Mouse (Mus musculus): ENCODE results near the gene Tmem38b.
"Not testable (repeated sequence)": the region's sequence is repeated elsewhere in the genome, so short reads cannot be mapped to it uniquely, and the experiment has no call there.

Tmem38b gene

DNA sequence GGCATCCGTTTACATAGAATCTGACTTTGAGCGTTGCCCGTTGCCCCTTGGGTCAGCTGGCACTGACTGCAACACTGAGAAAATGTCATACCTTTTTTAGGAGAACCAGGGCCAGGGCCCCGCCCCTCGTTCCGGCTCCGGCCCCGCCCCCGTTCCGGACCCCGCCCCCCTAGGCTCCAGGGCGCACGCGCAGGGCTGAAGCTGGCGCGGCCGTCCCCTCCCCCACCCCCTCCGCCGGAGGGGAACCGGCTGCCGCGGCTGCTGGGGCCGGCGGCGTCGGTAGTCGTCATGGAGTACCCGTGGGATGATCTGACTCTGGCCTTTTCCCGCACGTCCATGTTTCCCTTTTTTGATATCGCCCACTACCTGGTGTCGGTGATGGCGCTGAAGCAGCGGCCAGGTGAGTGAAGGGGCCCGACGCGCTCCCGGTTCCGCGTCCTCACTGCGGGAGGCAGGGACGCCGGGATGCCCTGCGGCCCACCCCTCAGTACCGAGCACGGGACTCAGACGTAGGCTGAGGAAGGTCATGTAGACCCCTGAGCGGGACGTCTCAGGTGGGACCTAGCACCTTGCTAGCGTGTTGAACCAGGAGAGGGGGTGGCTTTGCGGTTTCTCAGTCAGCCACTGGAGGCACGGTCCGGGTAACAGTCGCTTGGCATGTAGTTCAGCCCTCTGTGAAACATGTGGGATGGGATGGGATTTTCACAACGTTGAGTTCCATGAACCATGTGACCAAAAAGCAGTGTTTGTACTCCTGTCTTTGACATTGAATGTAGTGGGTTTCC, at the start of gene Tmem38b:
Gene Tmem38b (plus strand): TSS at position 225 of the 785 bp plus-strand sequence.
- peak; percentile 63 to 65 for DNase-seq

DNA sequence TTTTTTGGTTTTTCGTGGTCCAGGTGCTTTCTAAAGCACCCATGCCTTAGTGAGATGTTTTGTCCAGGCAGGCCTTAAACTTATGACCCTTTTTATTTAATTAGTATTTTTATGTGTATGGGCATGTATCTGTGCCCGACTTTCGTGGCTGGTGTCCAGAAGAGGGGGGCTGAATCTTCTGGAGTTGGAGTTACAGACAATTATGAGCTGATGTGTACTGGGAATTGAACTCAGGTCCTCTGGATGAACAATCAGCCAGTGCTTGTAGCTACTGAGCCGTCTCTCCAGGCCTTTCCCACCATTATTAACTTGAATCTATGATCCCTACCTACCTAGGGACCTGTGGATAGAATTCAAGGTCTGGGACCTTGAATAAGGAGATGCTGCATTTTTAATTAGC, 44.4 kb upstream of the Tmem38b start:
- DNase-seq = no peak

DNA sequence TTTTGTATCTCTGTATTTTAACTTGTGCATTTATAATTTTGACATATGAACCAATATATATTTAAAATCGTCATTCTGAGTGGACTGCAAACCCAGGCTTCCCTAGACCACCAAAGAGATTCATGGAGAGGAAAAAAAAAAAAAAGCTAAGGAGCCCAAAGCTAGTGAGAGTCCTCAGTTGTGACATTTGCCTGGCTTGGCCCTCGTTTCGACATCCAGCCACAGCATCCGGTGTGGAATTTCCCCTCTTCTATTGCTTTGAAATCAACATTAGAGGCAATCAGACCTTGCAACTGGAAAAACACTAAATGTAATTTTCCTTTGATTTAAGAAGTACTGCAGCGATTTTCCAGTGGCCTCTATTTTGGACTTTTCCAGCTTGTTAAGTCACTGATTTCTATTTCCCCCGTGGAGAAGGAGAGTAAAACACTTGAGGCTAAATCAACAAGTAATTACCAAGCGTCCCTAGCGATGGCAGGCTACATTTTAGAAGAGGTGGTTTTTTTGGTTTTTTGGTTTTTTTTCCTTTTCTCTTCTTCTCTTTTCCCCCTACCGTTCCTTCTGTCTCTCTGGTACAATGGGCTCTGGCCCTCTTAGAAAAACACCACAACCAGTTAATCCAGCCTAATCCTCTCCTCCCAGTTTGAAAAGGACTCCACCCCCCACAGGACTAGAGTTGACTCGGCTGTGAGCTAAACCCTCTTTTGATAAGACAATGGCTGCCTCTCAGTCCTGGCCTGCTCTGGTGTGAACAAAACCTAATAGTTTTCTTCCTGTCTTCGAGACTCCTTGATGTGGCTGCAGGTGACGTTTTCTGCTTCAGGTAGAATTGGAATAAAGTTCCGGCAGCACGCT, 43.4 kb upstream of the Tmem38b start:
- DNase-seq = peak in 1 of 2 experiments; percentile 2

DNA sequence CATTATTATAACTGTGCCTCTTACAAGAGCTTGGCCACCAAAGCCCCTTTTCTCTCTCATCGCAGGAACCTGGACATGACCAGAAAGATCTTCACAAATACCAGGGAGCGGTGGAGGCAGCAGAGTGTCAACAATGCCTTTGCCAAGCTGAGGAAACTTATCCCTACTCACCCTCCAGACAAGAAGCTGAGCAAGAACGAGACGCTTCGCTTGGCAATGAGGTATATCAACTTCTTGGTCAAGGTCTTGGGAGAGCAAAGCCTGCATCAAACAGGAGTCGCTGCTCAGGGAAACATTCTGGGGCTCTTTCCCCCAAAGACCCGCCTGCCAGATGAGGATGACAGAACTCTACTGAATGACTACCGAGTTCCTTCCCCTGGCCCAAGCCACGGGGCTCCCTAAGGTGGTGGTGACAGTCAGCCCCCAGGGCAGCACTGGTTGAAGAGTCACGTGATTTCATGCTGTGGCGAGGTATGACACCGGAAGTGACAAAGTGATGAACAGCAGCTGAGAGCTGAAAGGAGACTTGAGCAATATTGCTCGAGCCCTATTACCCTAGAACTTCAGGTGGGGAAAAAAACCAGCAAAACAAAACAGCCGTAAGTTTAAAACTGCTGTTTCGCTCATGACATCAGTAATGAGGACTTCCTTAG, 40.0 kb upstream of the Tmem38b start:
- no peak for DNase-seq

DNA sequence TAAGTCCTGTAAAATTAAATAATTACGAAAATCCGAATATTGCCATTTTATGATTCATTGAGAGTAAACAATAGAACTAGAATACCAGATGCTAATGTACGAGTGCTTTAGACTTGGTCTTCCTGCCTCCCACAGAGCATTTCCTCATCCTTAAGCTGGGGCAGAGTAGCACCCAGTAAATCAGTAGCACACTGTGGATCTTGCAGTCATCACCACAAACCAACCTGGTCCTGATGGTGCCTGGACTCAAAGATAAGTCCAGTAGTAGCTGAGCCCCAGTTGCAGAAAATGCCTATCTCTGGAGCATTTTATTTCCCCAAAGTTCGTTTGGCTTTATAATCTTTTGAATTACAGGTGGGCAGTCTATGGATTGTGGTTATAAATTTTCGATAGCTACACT, 39.0 kb upstream of the Tmem38b start:
- DNase-seq = no peak

DNA sequence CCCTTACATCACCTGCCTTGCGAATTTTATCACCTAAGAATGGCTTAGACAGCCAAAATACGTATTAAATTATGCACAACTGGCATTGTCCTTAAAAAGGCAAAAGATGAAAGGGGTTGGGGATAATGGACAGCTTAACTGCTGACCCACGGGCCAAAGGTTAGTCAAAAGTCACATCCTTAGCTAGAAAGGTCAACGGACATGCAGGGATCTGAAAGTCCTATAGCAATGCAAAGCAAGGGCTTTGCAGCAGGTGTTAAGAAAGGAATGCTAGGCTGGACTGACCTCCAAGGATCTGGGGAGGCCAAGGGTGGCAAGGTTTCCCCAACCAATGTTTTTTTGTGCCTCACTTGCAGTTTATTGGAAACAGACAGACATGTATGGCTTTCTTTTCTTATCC, 36.5 kb upstream of the Tmem38b start:
- no peak for DNase-seq

DNA sequence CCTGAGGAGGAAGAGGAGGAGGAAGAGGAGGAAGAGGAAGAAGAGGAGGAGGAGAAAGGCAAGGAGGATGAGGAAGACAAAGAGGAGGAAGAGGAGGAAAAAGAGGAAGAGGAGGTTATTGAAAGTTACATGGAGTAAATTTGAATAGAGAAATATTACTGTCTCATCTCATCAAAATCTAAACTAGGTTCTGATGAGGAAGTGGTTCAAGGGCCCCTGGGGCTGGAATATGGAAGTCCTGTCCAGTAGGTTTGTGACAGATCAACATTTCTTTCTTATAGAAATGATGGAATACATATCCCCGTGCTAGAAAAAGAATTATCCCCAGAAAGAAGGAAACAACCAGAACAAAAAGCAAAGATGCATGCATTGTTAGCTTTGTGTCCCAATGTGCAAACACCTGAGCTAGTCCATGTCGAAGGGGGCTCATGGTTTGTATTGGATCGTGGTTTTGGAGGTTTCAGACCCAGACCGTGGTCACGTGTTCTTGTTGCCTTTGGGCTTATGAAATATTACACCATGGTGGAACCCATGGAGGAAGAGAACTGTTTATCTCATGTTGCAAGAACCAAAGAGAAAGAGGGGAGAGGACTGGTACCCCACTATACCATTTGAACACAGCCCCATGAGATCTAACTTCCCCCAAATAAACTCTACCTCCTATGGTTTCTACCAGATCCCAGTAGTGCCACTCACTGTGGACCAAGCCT, 31.4 kb upstream of the Tmem38b start:
- no peak for DNase-seq

DNA sequence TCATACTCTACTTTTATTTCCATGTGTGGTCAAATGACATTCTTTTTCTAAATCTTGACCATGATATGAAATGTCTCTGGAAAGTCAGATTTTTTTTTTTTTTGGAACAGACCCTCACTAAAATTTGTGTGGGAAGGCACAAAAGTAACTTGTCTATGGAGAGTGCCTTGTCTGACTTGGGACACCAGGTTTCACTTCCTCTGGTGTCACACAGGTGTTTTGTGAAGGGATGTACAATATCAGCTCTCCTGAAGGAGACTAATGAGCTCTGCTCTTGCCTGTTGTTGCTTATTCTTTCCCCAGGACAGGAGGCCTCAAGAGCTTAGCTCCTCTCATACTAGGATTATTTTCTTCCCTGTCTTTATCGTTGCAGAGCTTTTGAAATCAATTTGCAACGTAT, 30.8 kb upstream of the Tmem38b start:
- no peak for DNase-seq

DNA sequence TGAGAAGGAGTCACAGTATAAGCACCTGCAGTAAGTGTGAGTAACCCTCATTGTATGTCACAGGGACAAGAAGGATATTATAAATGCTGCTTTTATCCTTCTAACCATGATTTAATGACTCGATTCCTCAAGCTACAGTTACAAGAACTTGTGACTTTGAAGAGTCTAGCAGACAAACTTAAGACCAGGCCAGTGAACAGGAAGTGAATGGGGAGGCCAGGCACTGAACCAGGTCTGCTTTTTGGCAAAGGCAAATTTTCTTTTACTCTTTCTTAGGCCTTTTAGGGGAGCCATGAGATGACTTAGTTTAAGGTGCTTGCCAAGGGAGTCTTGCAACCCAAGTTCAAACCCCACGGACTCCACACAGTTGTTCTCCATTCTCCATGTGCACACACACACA, 30.1 kb upstream of the Tmem38b start:
- DNase-seq = no peak

DNA sequence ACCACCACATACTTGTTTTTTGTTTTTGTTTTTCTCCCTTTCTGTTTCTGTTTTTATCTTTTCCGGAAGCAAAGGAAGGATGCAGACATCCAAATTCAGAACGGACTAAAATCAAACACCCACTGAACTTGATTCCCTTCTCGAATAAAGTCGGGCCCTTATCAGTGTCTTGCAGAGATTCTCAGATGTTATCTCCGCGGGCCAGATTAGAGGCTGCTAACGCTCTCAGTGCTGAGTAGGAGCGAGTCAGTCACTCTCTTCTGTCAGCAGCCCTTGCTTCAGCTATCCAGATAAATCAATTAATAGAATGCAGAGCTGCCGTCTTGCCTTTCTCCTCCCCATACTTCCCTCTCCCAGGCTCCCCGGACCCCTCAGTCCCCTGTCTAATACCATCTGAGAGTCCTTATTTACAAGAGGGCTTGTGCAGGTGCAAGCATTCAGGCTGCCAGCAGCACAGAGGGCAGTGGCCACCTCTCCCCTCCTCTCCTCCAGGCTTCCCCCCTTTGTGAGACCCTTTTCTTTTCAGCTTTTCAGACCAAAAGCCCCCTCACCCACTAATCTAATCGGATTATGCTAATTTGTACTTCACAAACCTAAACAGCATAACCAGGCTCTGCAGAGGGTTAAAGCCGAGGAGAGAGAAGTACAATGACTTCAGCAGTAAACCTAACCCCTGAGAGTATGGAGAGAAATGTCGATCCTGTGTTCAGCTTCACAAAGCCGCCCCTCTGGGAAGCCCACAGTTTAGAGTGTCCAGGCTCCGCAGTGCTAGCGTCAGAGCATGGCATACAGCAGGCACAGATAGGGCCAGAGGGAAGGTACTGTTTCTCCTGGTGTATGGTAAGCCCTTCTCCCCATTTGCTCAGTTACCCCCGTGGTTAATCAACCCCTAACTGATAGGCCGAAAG, 28.7 kb upstream of the Tmem38b start:
- no peak for DNase-seq

DNA sequence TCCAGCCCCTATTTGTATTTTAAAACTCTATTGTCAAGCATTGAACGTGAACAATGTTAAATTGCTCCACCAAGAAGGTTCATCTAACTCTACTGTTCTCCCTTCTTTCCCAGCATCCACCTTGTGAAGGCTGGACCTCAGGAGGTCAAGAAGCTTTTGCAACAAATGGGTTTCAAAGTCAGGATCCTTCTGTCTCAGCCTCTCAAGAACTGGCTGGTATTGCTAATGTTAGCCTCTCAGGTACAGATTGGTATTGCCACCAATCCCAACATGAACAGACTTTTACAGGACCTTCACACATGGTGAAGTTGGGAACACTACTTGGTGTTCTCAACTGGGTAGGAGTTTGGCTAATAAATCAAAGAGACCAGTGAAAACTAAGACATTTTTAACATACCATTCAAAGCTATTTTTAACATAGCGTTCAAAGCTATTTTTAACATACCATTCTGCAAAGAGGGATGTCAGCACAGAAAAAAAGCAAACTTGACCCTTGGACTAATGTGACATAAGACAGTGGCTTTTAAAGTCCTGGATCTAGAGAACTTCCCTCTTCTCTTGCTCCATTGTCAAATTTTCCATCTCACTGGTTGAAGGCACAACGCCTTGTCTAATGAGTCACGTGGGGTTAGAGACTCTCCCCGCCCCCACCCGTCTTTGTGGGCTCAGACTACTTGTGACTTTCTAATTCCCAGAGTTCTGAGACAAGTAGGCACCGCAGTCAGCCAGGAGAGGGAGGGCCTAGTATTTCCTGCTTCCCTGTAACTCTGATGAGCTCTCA, 26.8 kb upstream of the Tmem38b start:
- DNase-seq = no peak

DNA sequence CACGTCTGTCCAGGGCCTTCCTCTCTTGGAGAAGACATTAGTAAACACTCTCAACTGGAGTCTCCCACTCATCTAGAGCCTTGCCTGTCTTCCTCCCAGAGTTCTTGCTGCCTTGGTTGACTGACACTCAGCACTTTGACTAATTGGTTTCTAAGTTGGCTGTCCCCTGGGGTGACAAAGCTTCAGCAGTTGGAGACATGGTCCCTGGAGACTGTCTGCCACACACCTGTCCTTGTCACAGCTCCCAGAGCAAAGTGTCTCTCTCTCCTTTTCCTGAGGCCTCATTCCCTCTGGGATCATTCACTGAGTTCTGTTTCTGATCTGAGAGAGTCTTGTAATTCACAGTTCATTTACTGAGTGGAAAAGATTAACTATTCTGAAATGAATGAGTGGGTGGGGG, 26.1 kb upstream of the Tmem38b start:
- DNase-seq = no peak

DNA sequence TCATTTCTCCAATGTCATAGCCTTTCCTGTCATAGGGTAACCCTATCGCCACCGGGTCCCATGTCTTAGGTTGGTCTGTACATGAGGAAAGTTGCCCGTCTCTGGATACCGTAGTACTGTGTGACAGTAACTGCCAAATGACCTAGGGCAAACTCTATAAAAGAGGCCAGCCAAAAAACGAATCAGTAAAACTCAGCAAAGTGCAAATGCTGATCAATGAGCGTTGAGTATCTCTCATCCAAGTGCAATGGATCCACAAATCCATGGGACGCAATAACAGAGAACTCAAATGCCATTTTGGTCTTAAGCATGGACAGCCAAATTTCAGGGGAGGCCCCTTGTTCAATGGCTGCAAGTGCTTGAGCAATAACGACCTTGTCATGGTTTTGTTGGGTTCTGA, 22.2 kb upstream of the Tmem38b start:
- DNase-seq = not testable (repeated sequence)

DNA sequence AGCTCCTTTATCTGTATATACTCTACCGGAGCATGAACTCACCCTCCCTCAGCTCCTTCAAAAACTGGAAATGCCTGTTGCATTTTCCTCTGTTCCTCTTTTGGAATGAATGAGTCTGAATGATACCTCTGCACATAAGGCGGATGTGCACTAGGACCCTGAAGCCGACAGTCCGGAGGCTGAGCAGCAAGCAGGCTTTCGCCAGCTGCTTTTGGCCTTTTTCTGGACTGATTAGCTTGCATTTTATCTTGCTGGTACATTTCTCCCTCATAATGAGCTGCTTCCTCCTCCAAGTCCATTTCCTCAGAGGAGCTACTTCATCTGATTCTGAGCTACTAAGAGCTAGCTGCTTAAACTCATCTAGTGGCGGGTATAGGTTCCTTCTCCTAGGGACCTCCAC, 19.4 kb upstream of the Tmem38b start:
- DNase-seq = not testable (repeated sequence)

DNA sequence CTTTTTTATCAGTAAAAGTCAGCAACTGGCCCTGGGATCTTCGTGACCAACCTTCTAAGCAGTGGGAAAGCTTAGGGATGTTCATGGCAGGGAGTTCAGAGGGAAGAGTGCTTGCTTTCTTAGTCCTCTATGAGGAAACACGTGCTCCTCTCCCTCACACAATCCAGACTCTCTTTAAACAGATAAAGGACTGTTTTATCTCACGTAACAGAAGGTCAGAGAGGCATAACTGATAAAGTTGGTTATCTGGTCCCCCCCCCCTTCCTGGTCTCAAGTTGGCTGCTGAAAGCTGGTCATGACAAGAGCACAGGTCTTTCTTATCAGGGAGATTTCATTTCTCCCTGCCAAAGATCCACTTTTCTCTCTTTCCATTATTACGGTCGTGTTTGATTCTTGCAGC, 7.5 kb upstream of the Tmem38b start:
- DNase-seq = no peak

DNA sequence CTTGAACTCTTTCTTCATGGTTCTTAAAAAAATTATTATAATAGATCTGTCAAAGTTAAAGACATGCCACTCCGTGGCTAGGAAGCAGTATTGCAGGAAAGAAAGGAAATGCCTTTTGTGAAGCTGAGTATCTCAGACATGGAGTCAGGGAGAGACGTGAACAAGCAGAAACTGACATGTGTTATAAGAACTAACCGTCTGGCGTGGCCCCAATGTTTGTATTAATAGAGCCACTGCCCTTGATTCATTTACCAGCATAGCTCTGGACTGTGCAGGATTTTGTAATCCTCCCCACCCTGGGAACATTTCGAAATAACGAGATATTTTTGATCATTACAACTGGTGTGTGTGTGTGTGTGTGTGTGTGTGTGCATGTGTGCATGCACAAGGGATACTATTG, 2.1 kb upstream of the Tmem38b start:
- no peak for DNase-seq

DNA sequence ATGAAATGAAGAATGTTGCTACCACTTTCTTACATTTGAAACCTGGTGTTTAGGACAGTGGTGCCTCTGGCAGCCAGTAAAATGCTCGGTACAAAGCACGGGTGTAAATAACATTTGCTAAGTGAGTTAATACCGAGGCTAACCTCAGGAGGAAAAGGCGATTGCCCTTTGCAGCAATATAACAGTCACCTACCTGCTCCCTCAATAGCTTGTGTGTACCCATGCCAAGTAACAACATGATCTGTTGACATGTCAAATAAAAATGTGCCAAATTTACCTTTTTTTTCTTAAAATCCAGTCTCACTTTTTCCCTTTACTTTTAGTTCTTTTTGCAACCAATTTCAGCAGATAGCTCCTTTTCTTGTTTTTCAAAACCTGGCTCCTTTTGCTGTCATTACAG, 1.0 kb upstream of the Tmem38b start:
- DNase-seq = no peak

DNA sequence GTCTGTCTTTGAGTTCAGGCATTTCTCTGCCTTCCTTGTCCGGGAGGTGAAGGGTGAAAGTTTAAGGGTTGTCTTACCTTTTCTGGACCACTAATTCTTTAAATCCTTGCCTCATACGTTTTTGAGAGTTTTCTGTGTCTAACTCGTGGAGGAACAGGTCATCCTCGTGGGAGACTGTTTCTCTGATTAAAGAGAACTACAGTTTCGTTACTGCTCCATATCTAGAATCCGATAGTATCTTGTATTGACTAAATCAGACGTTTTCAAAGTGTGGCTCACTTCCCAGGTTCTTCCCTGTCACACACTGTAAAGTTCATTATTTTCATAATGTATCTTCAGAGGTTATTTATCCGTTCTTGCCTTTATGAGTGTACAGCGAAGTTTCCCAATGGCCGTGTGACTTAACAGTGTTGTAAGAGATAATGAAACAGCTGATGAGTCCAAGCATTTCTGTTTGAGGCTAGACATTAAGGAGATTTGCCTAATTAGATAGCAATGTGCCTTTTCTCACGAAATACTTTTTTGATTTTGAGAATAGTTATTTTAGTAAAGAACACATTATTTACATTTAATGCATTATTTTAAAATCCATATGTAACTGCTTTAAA, 900 bp downstream of the Tmem38b start:
- DNase-seq = no peak

DNA sequence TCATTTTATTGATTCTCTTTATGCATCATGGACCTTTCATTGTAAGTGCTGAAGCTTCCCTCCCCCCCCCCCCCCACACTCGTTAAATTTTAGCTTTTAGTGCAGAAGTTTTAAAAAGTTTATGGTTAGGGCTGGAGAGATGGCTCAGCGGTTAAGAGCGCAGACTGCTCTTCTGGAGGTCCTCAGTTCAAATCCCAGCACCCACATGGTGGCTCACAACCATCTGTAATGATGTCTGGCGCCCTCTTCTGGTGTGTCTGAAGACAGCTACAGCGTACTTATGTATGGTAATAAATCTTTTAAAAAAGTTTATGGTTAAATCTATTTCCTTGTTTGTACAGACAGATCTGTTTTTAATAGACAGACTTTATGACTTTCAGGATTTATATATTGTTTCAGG, 2.0 kb downstream of the Tmem38b start:
- no peak for DNase-seq

DNA sequence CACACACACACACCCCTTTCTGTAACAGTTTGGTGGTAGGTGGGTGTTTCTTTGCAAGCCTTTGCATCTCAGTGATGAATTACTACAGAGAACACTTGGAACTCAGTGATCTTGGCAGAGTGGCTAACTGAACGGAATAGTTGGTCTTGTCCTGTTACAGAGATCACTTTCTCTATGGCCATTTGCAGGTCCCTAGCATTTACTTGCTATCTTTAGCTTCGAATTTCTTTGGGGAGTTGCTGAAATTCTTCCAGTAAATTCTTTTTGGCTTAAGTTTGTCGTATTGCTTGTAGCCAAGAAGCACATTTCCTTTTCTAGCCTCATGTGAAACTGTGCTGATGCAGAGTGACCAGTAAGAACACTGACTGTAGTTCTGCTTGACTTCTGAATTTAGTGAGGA, 3.1 kb downstream of the Tmem38b start:
- DNase-seq = no peak

DNA sequence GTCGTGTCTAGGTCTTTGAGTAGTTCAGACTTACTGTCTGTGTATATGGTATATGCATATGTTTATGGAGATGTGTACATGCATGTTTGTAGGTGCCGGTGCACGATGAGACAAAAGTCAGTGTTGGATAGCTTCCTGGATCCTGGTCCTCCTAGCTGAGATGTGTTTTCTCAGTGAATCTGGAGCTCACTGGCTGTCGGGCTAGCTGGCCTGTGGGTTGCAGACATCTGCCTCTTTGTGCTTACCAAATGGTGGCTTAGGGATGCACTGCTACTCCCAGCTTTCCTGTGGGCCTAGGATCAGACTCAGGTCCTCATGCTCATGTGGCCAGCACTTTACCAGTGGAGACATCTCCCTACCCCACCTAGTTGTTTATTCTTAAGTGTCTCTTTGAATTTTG, 4.2 kb downstream of the Tmem38b start:
- no peak for DNase-seq
